Mouse (Mus musculus): ENCODE data around the gene Elk1.

Gene Elk1

GRCm38 (mm10) chrX:20950191-20950880 lies at the start of gene Elk1:
Gene Elk1 (minus strand): TSS chrX:20950608.
- peak; percentile 78 for DNase-seq (ENCODE audit: low spot score)

- DNase-seq (ENCODE audit: low spot score): no peak
Measured at GRCm38 (mm10) chrX:20980901-20981300, 30.5 kb upstream of the Elk1 start.

- DNase-seq (ENCODE audit: low spot score): peak; percentile 83
Measured at GRCm38 (mm10) chrX:20961477-20962378, 11.3 kb upstream of the Elk1 start, which contains the start of gene Uxt. Gene Uxt (minus strand): TSS chrX:20962017.

- DNase-seq (ENCODE audit: low spot score): peak; percentile 38
Measured at GRCm38 (mm10) chrX:20946055-20946454, 4.4 kb downstream of the Elk1 start.

GRCm38 (mm10) chrX:20931963-20932362 lies 18.4 kb downstream of the Elk1 start:
- DNase-seq (ENCODE audit: low spot score): no peak

GRCm38 (mm10) chrX:20931364-20931763 lies 19.0 kb downstream of the Elk1 start, which contains the start of gene Cfp:
Gene Cfp (minus strand): TSS chrX:20931555.
- no peak for DNase-seq (ENCODE audit: low spot score)

- no peak for DNase-seq (ENCODE audit: low spot score)
Measured at GRCm38 (mm10) chrX:20929859-20930258, 20.5 kb downstream of the Elk1 start.

GRCm38 (mm10) chrX:20924976-20925375 lies 25.4 kb downstream of the Elk1 start:
- DNase-seq (ENCODE audit: low spot score): no peak

GRCm38 (mm10) chrX:20923506-20923905 lies 26.9 kb downstream of the Elk1 start:
- no peak for DNase-seq (ENCODE audit: low spot score)

- no peak for DNase-seq (ENCODE audit: low spot score)
Measured at GRCm38 (mm10) chrX:20921366-20921765, 29.0 kb downstream of the Elk1 start.

GRCm38 (mm10) chrX:20920844-20921364 lies 29.5 kb downstream of the Elk1 start, which contains the start of gene Syn1:
Gene Syn1 (minus strand): TSS chrX:20921004.
- peak; percentile 11 for DNase-seq (ENCODE audit: low spot score)

- no peak for DNase-seq (ENCODE audit: low spot score)
Measured at GRCm38 (mm10) chrX:20920249-20920843, 30.1 kb downstream of the Elk1 start.

- DNase-seq (ENCODE audit: low spot score): no peak
Measured at GRCm38 (mm10) chrX:20915075-20915474, 35.3 kb downstream of the Elk1 start.

- no peak for DNase-seq (ENCODE audit: low spot score)
Measured at GRCm38 (mm10) chrX:20913726-20914125, 36.7 kb downstream of the Elk1 start.

- peak; percentile 29 for DNase-seq (ENCODE audit: low spot score)
Measured at GRCm38 (mm10) chrX:20910074-20910473, 40.3 kb downstream of the Elk1 start.

All from c-Kit-positive CD71-positive TER-119-positive erythroid progenitor cells, embryonic 14.5 days (primary cell).